In the genomic region with DNA sequence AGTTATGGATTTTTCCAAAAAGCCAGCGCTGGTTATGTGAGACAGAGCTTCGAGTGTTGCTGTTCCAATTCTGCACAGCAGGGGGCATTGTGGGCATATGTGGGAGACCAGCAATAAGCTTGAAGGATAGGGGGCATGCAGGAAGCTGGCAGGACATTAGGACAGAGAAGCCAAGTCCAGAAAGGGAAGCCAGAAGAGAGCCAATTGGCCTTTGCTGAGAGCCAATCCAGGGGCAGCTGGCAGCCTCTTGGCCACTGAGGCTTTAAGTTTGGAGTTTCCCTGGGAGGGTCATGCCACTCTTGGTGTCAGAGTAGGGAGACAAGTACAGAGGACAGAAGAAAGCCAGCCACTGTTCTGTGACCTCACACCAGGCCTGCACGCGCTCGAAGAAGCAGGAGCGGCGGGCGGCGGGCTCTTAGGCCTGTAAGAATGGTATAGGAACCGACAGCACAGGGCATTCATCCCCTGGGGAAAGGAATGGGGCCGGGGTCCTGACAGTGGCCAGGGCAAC, we compare ENCODE assay signal across 8 mouse cellular contexts. TPM values are rescaled to one million over a fixed set of nuclear protein-coding genes. Genes with fewer than 3 reads are reported as not detected.
DNase-seq lines count a peak whose midpoint lies in the region; ATAC-seq and TF ChIP-seq lines count a peak whose summit lies in the region.

No protein-coding gene starts in this region.

- peak overlapping the region; percentile 82 for H3K27ac ChIP-seq in heart, embryonic 13.5 days (replicated peaks)
- H3K27ac ChIP-seq in kidney, postnatal 0 days = peak overlapping the region; percentile 66; the same call in 1 of the 2 replicates
- no peak overlapping the region for H3K27ac ChIP-seq in liver, adult 2 months (replicated peaks; ENCODE audit: insufficient read depth, low read depth, low read length)

- no peak for TF ChIP-seq POLR2A in liver, adult 2 months (IDR thresholded peaks at IDR 0.05; ENCODE audit: extremely low read depth, insufficient read depth, low read length)

- peak; percentile 88 for DNase-seq in CD4-positive, CD25-positive, alpha-beta regulatory T cell, adult 2 months (ENCODE audit: low read depth, low spot score)
- DNase-seq in brain, embryonic 18.5 days (ENCODE audit: low read depth, low spot score) = peak; percentile 72
- peak; percentile 93 for DNase-seq in kidney, postnatal 0 days (ENCODE audit: low spot score)
- DNase-seq in liver, adult 2 months (ENCODE audit: extremely low read depth, low read depth, low spot score) = peak; percentile 98
- peak; percentile 86 for DNase-seq in naive thymus-derived CD4-positive, alpha-beta T cell, adult 2 months (ENCODE audit: low read depth)
- DNase-seq in splenic B cell, adult 2 months (ENCODE audit: low read depth, low spot score) = peak; percentile 90

- H3K9me3 ChIP-seq in heart, embryonic 13.5 days = no peaks in the 10 kb centered on the region
- no peaks in the 10 kb centered on the region for H3K9me3 ChIP-seq in kidney, postnatal 0 days (replicated peaks; ENCODE audit: low read length)

- peak; percentile 57 for ATAC-seq in erythroid progenitor cell, adult 5-6 weeks (replicated peaks; ENCODE audit: low FRiP score, poor library complexity, severe bottlenecking)
- ATAC-seq in heart, embryonic 13.5 days (ENCODE audit: extremely low read depth, insufficient number of reproducible peaks, low FRiP score, low TSS enrichment) = peak; percentile 66; the same call in 1 of the 2 replicates
- ATAC-seq in kidney, postnatal 0 days (replicated peaks; ENCODE audit: low FRiP score, low read depth) = peak; percentile 77

- no peak overlapping the region for H3K4me3 ChIP-seq in heart, embryonic 13.5 days
- no peak overlapping the region for H3K4me3 ChIP-seq in kidney, postnatal 0 days (replicated peaks; ENCODE audit: low read depth, low read length)
- H3K4me3 ChIP-seq in liver, adult 2 months (ENCODE audit: insufficient read depth, low read depth, low read length) = no peak overlapping the region

- H3K4me1 ChIP-seq in heart, embryonic 13.5 days = peaks cover 22% of the 10 kb centered on the region
- 0 out of 2 replicates have a peak, but pooled peaks cover 3% of the 10 kb centered on the region for H3K4me1 ChIP-seq in kidney, postnatal 0 days (replicated peaks; ENCODE audit: insufficient read depth, low read length)
- peaks cover 2% of the 10 kb centered on the region for H3K4me1 ChIP-seq in liver, adult 2 months (ENCODE audit: control insufficient read depth, insufficient read depth, low read length)

- no peaks in the 10 kb centered on the region for H3K27me3 ChIP-seq in heart, embryonic 13.5 days (replicated peaks)
- no peaks in the 10 kb centered on the region for H3K27me3 ChIP-seq in kidney, postnatal 0 days (ENCODE audit: insufficient read depth, low read length)
- no peaks in the 10 kb centered on the region for H3K27me3 ChIP-seq in liver, adult 2 months (ENCODE audit: control insufficient read depth, insufficient read depth, low read length)
- H3K27me3 ChIP-seq in splenic B cell, adult 2 months (ENCODE audit: control insufficient read depth, insufficient read depth, low read length, poor library complexity, severe bottlenecking) = no peaks in the 10 kb centered on the region

- H3K4me2 ChIP-seq in heart, embryonic 13.5 days = no peak overlapping the region
- H3K4me2 ChIP-seq in kidney, postnatal 0 days (ENCODE audit: low read length) = no peak overlapping the region

- no peaks in the 10 kb centered on the region for H3K79me2 ChIP-seq in liver, adult 2 months (ENCODE audit: control insufficient read depth, insufficient read depth, low read length)

- peak overlapping the region; percentile 62 for H3K9ac ChIP-seq in heart, embryonic 13.5 days
- H3K9ac ChIP-seq in kidney, postnatal 0 days (ENCODE audit: low read depth, low read length) = no peak overlapping the region
- H3K9ac ChIP-seq in liver, adult 2 months (ENCODE audit: low read depth, low read length) = no peak overlapping the region

- H3K36me3 ChIP-seq in heart, embryonic 13.5 days = peaks cover 85% of the 10 kb centered on the region
- H3K36me3 ChIP-seq in kidney, postnatal 0 days (ENCODE audit: insufficient read depth, low read length) = 0 out of 2 replicates have a peak, but pooled peaks cover 4% of the 10 kb centered on the region
- no peaks in the 10 kb centered on the region for H3K36me3 ChIP-seq in liver, adult 2 months (ENCODE audit: control insufficient read depth, insufficient read depth, low read length)
- no peaks in the 10 kb centered on the region for H3K36me3 ChIP-seq in splenic B cell, adult 2 months (ENCODE audit: control insufficient read depth, insufficient read depth, low read length, poor library complexity, severe bottlenecking)

- TF ChIP-seq CTCF in kidney, postnatal 0 days (IDR thresholded peaks at IDR 0.05; ENCODE audit: low read depth) = peak; percentile 96
- peak; percentile 83 for TF ChIP-seq CTCF in liver, adult 2 months (IDR thresholded peaks at IDR 0.05; ENCODE audit: low read depth, low read length)

- 58% methylated on average over 11 of the region's 11 CpGs for WGBS in heart, embryonic 13.5 days
- 54% methylated on average over 11 of the region's 11 CpGs for WGBS in kidney, postnatal 0 days
- WGBS in liver, adult 2 months = 52% methylated on average over 11 of the region's 11 CpGs

RNA-seq across cellular contexts. Expression of gene Srl, which starts 52.4 kb away (rescaled TPM):
- total RNA-seq in erythroid progenitor cell, adult 5-6 weeks (2015; ENCODE audit: low replicate concordance) = 2.9 TPM in 1 of 2 replicates, not detected in the other
- total RNA-seq in erythroid progenitor cell, adult 5-6 weeks (2017; ENCODE audit: low replicate concordance) = 1.4 TPM in 1 of 2 replicates, not detected in the other
- polyA plus RNA-seq in heart, embryonic 13.5 days (2015; fragmentation: Nextera tagmentation; extraction: Ambion mirVana) = 177 and 181 TPM in 2 replicates
- 8.5 and 11.6 TPM in 2 replicates for polyA plus RNA-seq in kidney, postnatal 0 days (2015; fragmentation: Nextera tagmentation; extraction: Ambion mirVana)
- total RNA-seq in liver, adult 2 months (2014; rRNA removed) = 2.1 and 2.7 TPM in 2 replicates
- polyA plus RNA-seq in liver, adult 2 months (2012; rRNA removed) = 0.50 and 0.66 TPM in 2 replicates

Comparison
In these comparisons a context has a peak if more than half of its experiments do, and no peak if none do; other contexts are left out.
1. RNA of gene Srl, which starts 52.4 kb away (polyA plus RNA-seq): 177 to 181 TPM in heart, embryonic 13.5 days; 8.5 to 11.6 TPM in kidney, postnatal 0 days and 0.50 to 0.66 TPM in liver, adult 2 months; every median in the first group is over 10 times any median in the second.
2. Peak in every context shown above with its lines, with median percentiles within 50 percentile points of each other: DNase-seq and ATAC-seq.